Mouse (Mus musculus) neural tube, embryonic 14.5 days (tissue): ENCODE results near the gene Myo16. TPM values are rescaled to one million over a fixed set of nuclear protein-coding genes. Genes with fewer than 3 reads are reported as not detected.
A peak's percentile ranks its signal among the peaks of the same experiment; 100 is the strongest.

Experiments
- ATAC-seq: fragments of 200-750 bp; cut with Nextera tagmentation; 2 replicates; pipeline ENCODE4 v1.8.0; 2017; ENCODE audit warnings: low read depth, mild to moderate bottlenecking, moderate TSS enrichment, moderate library complexity
- H3K27ac ChIP-seq: fragments of 300-500 bp; sonication (generic); 2 replicates; pipeline ENCODE4 v1.5.1; 2014; ENCODE audit warnings: low read depth, mild to moderate bottlenecking, control low read depth, low read length, moderate library complexity, mixed read lengths
- H3K27me3 ChIP-seq: fragments of 300-500 bp; sonication (generic); 2 replicates; pipeline ENCODE4 v1.6.1; 2014; ENCODE audit warnings: low read length; ENCODE audit not compliant: control insufficient read depth, insufficient read depth
- H3K36me3 ChIP-seq: fragments of 300-500 bp; sonication (generic); 2 replicates; pipeline ENCODE4 v1.6.1; 2014; ENCODE audit warnings: low read length, mixed read lengths; ENCODE audit not compliant: control insufficient read depth, insufficient read depth
- H3K4me1 ChIP-seq: fragments of 300-500 bp; sonication (generic); 2 replicates; pipeline ENCODE4 v1.6.1; 2014; ENCODE audit warnings: low read length; ENCODE audit not compliant: control insufficient read depth, insufficient read depth
- H3K4me2 ChIP-seq: fragments of 300-500 bp; sonication (generic); 2 replicates; pipeline ENCODE4 v1.6.1; 2014; ENCODE audit warnings: mild to moderate bottlenecking, low read depth, low read length, control low read depth
- H3K4me3 ChIP-seq: fragments of 300-500 bp; sonication (generic); 2 replicates; pipeline ENCODE4 v1.5.1; 2014; ENCODE audit warnings: low read depth, low read length, control low read depth, mixed read lengths
- H3K9ac ChIP-seq: fragments of 300-500 bp; sonication (generic); replicated peaks from 2 replicates; pipeline ENCODE4 v1.6.1; 2014; ENCODE audit warnings: low read depth, mild to moderate bottlenecking, control low read depth, low read length, mixed read lengths
- H3K9me3 ChIP-seq: fragments of 300-500 bp; sonication (generic); 2 replicates; pipeline ENCODE4 v1.6.1; 2016; ENCODE audit warnings: low read length; ENCODE audit not compliant: control insufficient read depth
- whole genome bisulfite sequencing: fragments of 180-500 bp; shearing (Covaris S2); extraction: QIAGEN DNeasy Blood & Tissue Kit; methylation state at CpG from one replicate; pipeline ENCODE4 v1.1.7; 2014; 5-methylcytosine and 5-hydroxymethylcytosine counted together
- polyA plus RNA-seq: library from polyadenylated mRNA; unstranded; fragments of >200 nt; fragmentation: Nextera tagmentation; extraction: Ambion mirVana; gene quantifications from 2 replicates; pipeline ENCODE4 v1.2.1, GENCODE M21; 2014

The Myo16 gene
- polyA plus RNA-seq, 1 experiment from 2014 or later: 11.8 TPM

DNA sequence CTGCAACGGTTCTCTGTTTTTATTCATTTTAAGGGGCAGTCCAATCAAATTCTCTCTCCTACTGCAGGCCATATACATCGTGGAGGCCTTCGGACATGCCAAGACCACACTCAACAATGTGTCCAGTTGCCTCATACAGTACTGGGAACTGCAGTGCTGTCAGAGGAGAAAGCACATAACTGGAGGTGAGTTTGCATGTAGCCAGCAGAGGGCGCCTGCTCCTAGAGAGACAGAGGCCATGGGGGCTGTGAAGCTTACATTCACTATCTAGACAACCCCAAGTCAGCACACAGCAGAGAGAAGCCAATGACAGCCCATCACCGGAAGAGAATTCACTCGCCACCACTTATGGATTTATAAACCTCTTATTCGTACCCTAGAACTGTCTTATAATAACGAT, 251.8 kb downstream of the Myo16 start:
- H3K4me3 ChIP-seq: no peak overlapping the region
- H3K27me3 ChIP-seq: no peaks in the 10 kb centered on the region
- ATAC-seq: peak; percentile 71
- WGBS: 43% methylated on average over 8 of the region's 8 CpGs
- H3K4me1 ChIP-seq: no peaks in the 10 kb centered on the region
- H3K9me3 ChIP-seq: no peaks in the 10 kb centered on the region
- H3K36me3 ChIP-seq: no peaks in the 10 kb centered on the region
- no peak overlapping the region for H3K4me2 ChIP-seq
- H3K27ac ChIP-seq: no peak overlapping the region
- no peak overlapping the region for H3K9ac ChIP-seq

DNA sequence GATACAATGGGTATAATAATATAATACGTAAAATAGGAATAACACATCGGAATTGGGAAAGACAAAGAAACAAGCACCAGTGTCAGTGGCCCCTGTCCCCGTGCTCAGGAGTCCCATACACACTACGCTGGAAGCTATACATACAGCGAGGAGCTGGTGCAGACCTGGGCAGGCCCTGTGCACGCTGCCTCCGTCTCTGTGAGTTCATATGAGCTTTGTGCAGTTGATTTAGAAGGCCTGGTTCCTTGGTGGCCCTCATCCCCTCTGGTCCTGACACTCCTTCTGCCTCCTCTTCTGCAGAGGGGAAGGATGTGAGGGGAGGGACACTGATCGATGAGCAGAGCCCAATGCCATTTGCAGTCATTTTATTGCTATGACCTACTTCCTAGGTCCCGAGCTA, 255.3 kb downstream of the Myo16 start:
- no peaks in the 10 kb centered on the region for H3K9me3 ChIP-seq
- H3K9ac ChIP-seq: no peak overlapping the region
- no peak for ATAC-seq
- WGBS: 84% methylated on average over 9 of the region's 9 CpGs
- H3K4me3 ChIP-seq: no peak overlapping the region
- H3K27me3 ChIP-seq: no peaks in the 10 kb centered on the region
- H3K27ac ChIP-seq: no peak overlapping the region
- no peaks in the 10 kb centered on the region for H3K36me3 ChIP-seq
- no peak overlapping the region for H3K4me2 ChIP-seq
- H3K4me1 ChIP-seq: no peaks in the 10 kb centered on the region; the same call in 1 of the 2 replicates

DNA sequence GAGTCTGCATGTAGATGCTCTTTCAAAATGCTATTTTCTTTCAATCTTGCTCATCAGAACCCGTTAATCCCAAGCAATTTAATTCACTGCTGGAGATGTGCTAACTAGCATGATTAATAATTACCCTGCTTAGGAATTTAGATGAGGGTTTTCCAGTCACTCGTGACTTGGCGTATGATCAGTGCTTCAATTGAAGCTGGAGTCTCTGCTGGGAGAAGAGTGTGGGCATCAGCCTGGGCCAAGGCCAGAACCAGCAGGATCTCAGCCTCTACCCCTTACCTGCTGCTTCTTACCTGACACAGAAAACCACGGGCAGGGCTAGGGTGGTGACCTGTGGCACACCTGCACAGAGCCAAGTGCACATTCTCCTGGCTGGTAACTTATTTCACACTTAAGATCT, 257.8 kb downstream of the Myo16 start:
- Histone ChIP-seq H3K4me3 (no peak overlapping the region), H3K4me1 (no peaks in the 10 kb centered on the region; the same call in 1 of the 2 replicates), H3K36me3 (no peaks in the 10 kb centered on the region), H3K9ac (no peak overlapping the region), H3K9me3 (no peaks in the 10 kb centered on the region), H3K4me2 (no peak overlapping the region), H3K27me3 (no peaks in the 10 kb centered on the region), H3K27ac (no peak overlapping the region)
- WGBS: 62% methylated on average over 4 of the region's 4 CpGs
- no peak for ATAC-seq

DNA sequence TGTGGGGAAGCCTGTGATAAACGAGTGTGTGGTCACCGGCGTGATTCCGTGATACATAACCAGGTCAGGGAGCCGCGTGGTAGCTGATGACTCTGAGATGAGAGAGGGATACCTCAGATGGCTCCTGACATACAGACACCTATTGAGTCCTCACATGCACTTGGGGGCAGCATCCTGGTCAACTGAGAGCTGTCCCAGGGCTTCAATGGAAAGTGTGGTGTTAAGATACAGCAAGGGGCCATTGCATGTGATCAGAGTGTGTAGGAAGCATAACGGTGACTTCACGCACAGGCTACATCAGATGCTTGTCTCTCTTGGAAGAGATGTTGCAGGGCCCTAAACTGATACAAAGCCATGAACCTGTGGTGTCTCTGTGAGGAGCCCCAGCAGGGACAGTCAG, 260.2 kb downstream of the Myo16 start:
- Histone ChIP-seq H3K9ac (no peak overlapping the region), H3K4me2 (no peak overlapping the region), H3K4me3 (no peak overlapping the region), H3K27ac (no peak overlapping the region), H3K36me3 (no peaks in the 10 kb centered on the region), H3K27me3 (no peaks in the 10 kb centered on the region), H3K9me3 (no peaks in the 10 kb centered on the region), H3K4me1 (no peaks in the 10 kb centered on the region; the same call in 1 of the 2 replicates)
- no peak for ATAC-seq
- WGBS: 87% methylated on average over 8 of the region's 8 CpGs

DNA sequence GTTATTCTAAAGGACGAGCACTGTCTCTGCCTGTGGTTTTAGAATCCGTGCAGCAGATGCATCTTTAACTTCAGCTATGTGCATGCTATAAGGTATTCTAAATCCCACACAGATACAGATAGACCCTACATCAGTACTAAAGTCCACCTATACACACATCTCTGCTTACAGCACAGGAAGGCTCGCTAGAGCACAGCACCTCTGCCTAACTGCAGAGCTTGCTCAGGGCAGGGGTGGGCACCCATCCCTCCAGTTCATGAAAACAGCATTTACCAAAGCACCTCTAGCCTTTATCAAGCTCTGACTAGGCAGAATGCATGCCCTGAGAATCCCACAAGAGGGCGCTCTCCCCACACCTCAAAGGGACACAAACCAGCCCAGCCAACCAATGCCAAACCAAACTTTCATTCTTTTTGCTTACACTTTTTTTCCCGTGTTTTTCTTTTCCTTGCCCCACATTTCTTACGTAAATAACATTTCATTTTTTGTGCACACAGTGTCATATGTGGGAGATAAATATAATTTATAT, 261.0 kb downstream of the Myo16 start:
- no peaks in the 10 kb centered on the region; the same call in 1 of the 2 replicates for H3K4me1 ChIP-seq
- WGBS: 27% methylated on average over 6 of the region's 6 CpGs
- H3K4me3 ChIP-seq: no peak overlapping the region
- H3K36me3 ChIP-seq: no peaks in the 10 kb centered on the region
- H3K9me3 ChIP-seq: no peaks in the 10 kb centered on the region
- no peak overlapping the region for H3K27ac ChIP-seq
- H3K27me3 ChIP-seq: no peaks in the 10 kb centered on the region
- no peak overlapping the region for H3K4me2 ChIP-seq
- ATAC-seq: peak; percentile 41; the same call in 1 of the 2 replicates
- no peak overlapping the region for H3K9ac ChIP-seq

DNA sequence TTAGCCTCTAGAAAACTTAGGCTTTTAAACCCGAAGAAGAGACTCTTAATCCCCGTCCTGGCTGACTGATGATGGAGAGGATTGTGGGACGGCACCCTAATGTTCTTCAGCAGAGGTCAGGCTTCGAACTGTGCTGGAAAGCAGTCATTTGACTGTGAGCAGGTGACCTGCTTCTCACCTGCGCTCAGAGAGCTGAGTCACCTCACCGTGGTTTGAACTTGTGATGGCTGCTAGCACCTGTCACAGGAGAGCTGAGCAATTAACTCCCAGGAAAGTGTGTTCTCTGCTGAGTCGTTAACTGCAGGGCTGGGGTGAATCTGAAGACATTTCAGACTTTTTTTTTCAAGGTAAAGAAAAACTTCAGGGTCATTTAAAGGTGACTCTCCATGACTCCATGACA, 261.6 kb downstream of the Myo16 start:
- Histone ChIP-seq H3K4me1 (no peaks in the 10 kb centered on the region; the same call in 1 of the 2 replicates), H3K4me3 (no peak overlapping the region), H3K9ac (no peak overlapping the region), H3K9me3 (no peaks in the 10 kb centered on the region), H3K27ac (no peak overlapping the region), H3K36me3 (no peaks in the 10 kb centered on the region), H3K4me2 (no peak overlapping the region), H3K27me3 (no peaks in the 10 kb centered on the region)
- 38% methylated on average over 7 of the region's 7 CpGs for WGBS
- ATAC-seq: no peak

DNA sequence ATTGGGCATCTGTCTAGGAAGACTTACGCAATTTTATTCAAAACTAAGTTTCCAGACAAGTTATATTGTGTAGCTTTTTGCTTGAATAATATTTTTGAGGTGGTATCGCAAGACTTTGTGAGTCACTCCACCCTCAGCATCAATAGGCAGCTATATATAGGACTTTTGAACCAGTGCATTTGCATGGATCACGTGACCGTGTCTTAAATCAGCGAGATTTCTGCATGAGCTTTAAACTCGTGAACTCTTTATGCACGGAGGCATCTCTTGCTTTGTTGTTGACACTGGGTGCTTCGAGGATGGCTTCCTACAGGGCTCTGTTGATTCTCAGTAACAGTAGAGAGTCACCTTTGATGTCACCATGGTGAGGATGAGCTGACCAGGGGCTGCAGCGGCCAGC, 262.2 kb downstream of the Myo16 start:
- no peak for ATAC-seq
- Histone ChIP-seq H3K36me3 (no peaks in the 10 kb centered on the region), H3K4me3 (no peak overlapping the region), H3K4me2 (no peak overlapping the region), H3K4me1 (no peaks in the 10 kb centered on the region; the same call in 1 of the 2 replicates), H3K27ac (no peak overlapping the region), H3K9me3 (no peaks in the 10 kb centered on the region), H3K9ac (no peak overlapping the region), H3K27me3 (no peaks in the 10 kb centered on the region)
- WGBS: 83% methylated on average over 9 of the region's 9 CpGs

DNA sequence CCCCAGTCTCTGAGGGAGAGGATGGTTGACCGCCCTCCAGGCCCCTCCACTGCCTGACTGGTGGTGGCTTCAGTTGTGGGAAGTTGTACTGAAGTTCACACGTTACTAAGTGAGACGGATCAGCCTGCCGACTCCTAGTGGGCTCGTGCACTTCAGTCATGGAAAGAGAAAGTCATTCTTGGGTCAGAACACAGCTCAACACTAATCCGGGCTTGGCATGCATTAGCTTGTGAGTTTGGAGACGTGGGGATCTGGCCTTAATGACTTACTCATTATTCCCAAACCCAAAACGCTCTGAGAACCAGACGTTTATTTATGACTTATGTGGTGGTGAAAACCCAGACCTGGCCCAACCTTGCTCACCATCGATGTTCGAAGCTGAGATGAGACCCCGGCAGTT, 263.1 kb downstream of the Myo16 start:
- Histone ChIP-seq H3K4me1 (no peaks in the 10 kb centered on the region; the same call in 1 of the 2 replicates), H3K9ac (no peak overlapping the region), H3K36me3 (no peaks in the 10 kb centered on the region), H3K9me3 (no peaks in the 10 kb centered on the region), H3K4me3 (no peak overlapping the region), H3K4me2 (no peak overlapping the region), H3K27ac (no peak overlapping the region), H3K27me3 (no peaks in the 10 kb centered on the region)
- no peak for ATAC-seq
- WGBS: 75% methylated on average over 12 of the region's 12 CpGs

DNA sequence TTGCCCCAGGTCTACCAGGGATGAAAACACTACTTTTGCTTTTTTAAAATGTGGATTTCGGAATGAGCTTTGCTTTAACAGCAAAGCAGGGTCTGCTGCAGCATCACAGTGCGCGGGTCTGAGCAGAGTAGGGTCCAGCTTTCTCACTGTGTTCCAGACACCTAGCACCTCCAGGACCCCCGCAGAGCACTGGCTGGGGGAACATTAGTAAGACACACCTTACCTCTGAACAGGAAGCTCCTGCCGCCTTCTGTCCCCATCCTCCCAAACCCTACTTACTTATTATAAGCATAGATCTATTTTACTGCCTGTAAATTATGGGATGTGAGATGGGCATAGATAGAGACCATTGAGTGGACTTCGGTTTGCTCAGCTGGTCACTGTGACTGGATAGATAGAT, 263.6 kb downstream of the Myo16 start:
- Histone ChIP-seq H3K27ac (no peak overlapping the region), H3K4me3 (no peak overlapping the region), H3K36me3 (no peaks in the 10 kb centered on the region), H3K9me3 (no peaks in the 10 kb centered on the region), H3K9ac (no peak overlapping the region), H3K4me1 (no peaks in the 10 kb centered on the region; the same call in 1 of the 2 replicates), H3K27me3 (no peaks in the 10 kb centered on the region), H3K4me2 (no peak overlapping the region)
- WGBS: 91% methylated on average over 6 of the region's 6 CpGs
- ATAC-seq: no peak
